Mouse (Mus musculus): Measurements from ENCODE around the gene Cntnap4.

- TF ChIP-seq SIN3A (IDR thresholded peaks at IDR 0.05; ENCODE audit: low read length) = no peak
- TF ChIP-seq JUND (conservative IDR thresholded peaks at IDR 0.05; ENCODE audit: low read depth, low read length) = no peak
- no peak for TF ChIP-seq CTCF (conservative IDR thresholded peaks at IDR 0.05 in 1 of 2, IDR thresholded peaks at IDR 0.05 in 1 of 2; ENCODE audit: low read depth in 2 of 2, low read length in 2 of 2)
- no peak for TF ChIP-seq USF2 (conservative IDR thresholded peaks at IDR 0.05; ENCODE audit: low read depth, low read length)
- TF ChIP-seq NELFE (IDR thresholded peaks at IDR 0.05; ENCODE audit: low read depth, low read length) = no peak
- TF ChIP-seq GABPA (IDR thresholded peaks at IDR 0.05; ENCODE audit: insufficient replicate concordance, low read depth, low read length) = no peak
Measured at GRCm38 (mm10) chr8:112735575-112735974, 165.7 kb downstream of the Cntnap4 start.
